ENCODE assay signal across 8 mouse cellular contexts in the genomic region with DNA sequence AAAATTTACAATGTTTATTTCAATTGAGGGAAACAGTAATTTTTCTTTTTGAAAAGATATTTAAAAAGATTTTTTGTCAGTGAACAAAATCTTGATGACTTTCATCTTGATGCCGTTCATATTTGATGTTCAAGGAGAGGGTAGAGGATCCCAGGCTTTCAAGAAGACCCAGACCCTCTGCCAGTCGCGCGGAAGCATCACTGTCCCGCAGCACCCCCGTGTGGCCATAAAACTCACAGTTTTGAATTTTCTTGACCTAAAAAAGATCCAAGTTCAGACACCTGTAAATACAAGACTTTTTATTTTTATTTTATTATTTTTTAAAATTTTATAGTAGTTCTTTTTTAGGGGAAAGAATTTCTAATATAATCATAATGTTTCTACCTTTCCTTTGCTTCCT.
DNase-seq lines count a peak whose midpoint lies in the region; ATAC-seq and TF ChIP-seq lines count a peak whose summit lies in the region.

No protein-coding gene starts in this region.

- no peak for ATAC-seq in cerebellum, adult (ENCODE audit: insufficient number of reproducible peaks, low FRiP score, low TSS enrichment)
- no peak for ATAC-seq in liver, embryonic 12.5 days

- H3K9ac ChIP-seq in liver, adult 2 months (ENCODE audit: low read depth, low read length), result no peak overlapping the region
- H3K9ac ChIP-seq in liver, embryonic 12.5 days, result no peak overlapping the region

- H3K27ac ChIP-seq in liver, adult 2 months (replicated peaks; ENCODE audit: insufficient read depth, low read depth, low read length), result no peak overlapping the region
- H3K27ac ChIP-seq in liver, embryonic 12.5 days, result no peak overlapping the region
- no peak overlapping the region for H3K27ac ChIP-seq in cortical plate, adult 2 months (ENCODE audit: insufficient read depth, low read length)

- H3K36me3 ChIP-seq in liver, adult 2 months (ENCODE audit: control insufficient read depth, insufficient read depth, low read length), result no peaks in the 10 kb centered on the region
- no peaks in the 10 kb centered on the region for H3K36me3 ChIP-seq in liver, embryonic 12.5 days

- TF ChIP-seq CTCF in liver, adult 2 months (IDR thresholded peaks at IDR 0.05; ENCODE audit: low read depth, low read length), result peak; percentile 36; the same call in 1 of the 2 replicates
- TF ChIP-seq CTCF in cortical plate, adult 2 months (IDR thresholded peaks at IDR 0.05; ENCODE audit: extremely low read depth, insufficient read depth, low read length), result peak; percentile 47

- H3K4me2 ChIP-seq in liver, embryonic 12.5 days, result no peak overlapping the region

- DNase-seq in cerebellum, postnatal 10 days, result peak; percentile 79 to 81
- DNase-seq in liver, adult 2 months (ENCODE audit: extremely low read depth, low read depth, low spot score), result no peak
- DNase-seq in kidney, postnatal 4 days, result peak; percentile 51
- peak; percentile 57 for DNase-seq in neural tube, embryonic 10.5 days (ENCODE audit: extremely low spot score, low spot score)
- DNase-seq in urinary bladder, postnatal 4 days (ENCODE audit: low spot score in 2 of 2), result no peak

- no peak overlapping the region for H3K4me3 ChIP-seq in liver, adult 2 months (ENCODE audit: insufficient read depth, low read depth, low read length)
- no peak overlapping the region for H3K4me3 ChIP-seq in liver, embryonic 12.5 days
- no peak overlapping the region for H3K4me3 ChIP-seq in cortical plate, adult 2 months (ENCODE audit: insufficient read depth, low read length)

- 9% methylated on average over 6 of the region's 6 CpGs for WGBS in liver, adult 2 months
- 8% methylated on average over 6 of the region's 6 CpGs for WGBS in liver, embryonic 12.5 days (ENCODE audit: insufficient replicate concordance)

- no peaks in the 10 kb centered on the region for H3K27me3 ChIP-seq in liver, adult 2 months (ENCODE audit: control insufficient read depth, insufficient read depth, low read length)
- H3K27me3 ChIP-seq in liver, embryonic 12.5 days (replicated peaks), result no peaks in the 10 kb centered on the region

- H3K79me2 ChIP-seq in liver, adult 2 months (ENCODE audit: control insufficient read depth, insufficient read depth, low read length), result no peaks in the 10 kb centered on the region

- no peak for TF ChIP-seq POLR2A in liver, adult 2 months (IDR thresholded peaks at IDR 0.05; ENCODE audit: extremely low read depth, insufficient read depth, low read length)
- no peak for TF ChIP-seq POLR2A in cortical plate, adult 2 months (IDR thresholded peaks at IDR 0.05; ENCODE audit: extremely low read depth, insufficient read depth, low read length)

- H3K4me1 ChIP-seq in liver, adult 2 months (ENCODE audit: control insufficient read depth, insufficient read depth, low read length), result no peaks in the 10 kb centered on the region
- H3K4me1 ChIP-seq in liver, embryonic 12.5 days, result no peaks in the 10 kb centered on the region
- H3K4me1 ChIP-seq in cortical plate, adult 2 months (ENCODE audit: control insufficient read depth, insufficient read depth, low read length), result peaks cover 2% of the 10 kb centered on the region; the same call in 1 of the 2 replicates

- no peaks in the 10 kb centered on the region for H3K9me3 ChIP-seq in liver, embryonic 12.5 days (replicated peaks)

Comparison
In these comparisons a context has a peak if more than half of its experiments do, and no peak if none do; other contexts are left out.
1. DNase-seq: peak in cerebellum, postnatal 10 days (2 of 2), kidney, postnatal 4 days (2 of 2) and neural tube, embryonic 10.5 days (single experiment); none in liver, adult 2 months (single experiment) and urinary bladder, postnatal 4 days (0 of 2).